In the genomic region with DNA sequence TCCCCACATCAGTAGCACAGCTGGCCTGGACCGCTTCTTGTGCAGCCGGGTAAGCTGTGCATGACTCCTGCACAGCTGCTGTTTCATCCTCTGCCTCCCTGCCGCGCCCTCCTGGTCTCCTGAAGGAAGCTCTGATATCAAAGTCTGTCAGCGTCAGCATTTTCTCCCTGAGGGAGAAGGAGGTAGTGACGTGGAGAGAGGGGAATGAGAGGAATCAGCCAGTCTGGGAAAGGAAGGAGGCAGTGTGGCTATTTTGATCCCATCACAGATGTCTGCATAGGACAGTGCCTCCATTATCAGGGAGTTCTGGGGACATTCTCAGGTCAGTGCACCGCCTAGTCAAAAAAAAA, we compare ENCODE assay signal across 9 mouse cellular contexts.
A peak's percentile ranks its signal among the peaks of the same experiment; 100 is the strongest.
DNase-seq lines count a peak whose midpoint lies in the region; ATAC-seq and TF ChIP-seq lines count a peak whose summit lies in the region.
"Had no signal": no experiment of that assay in that cellular context is flagged by ENCODE, and none has a peak within 500 bp of the region (broad histone marks: within the 10 kb centered on the region; RNA-seq: fewer than 3 reads in every experiment).

No protein-coding gene starts in this region.

- no peak for ATAC-seq in forebrain, embryonic 11.5 days (replicated peaks; ENCODE audit: low FRiP score)
- ATAC-seq in limb, embryonic 12.5 days (ENCODE audit: insufficient number of reproducible peaks, insufficient read depth, low FRiP score, low TSS enrichment, low read depth) = peak; percentile 39; the same call in 1 of the 2 replicates
- ATAC-seq in stomach, embryonic 16.5 days (ENCODE audit: insufficient read depth, low FRiP score) = peak; percentile 56; the same call in 1 of the 2 replicates

- no peak; the same call in 1 of the 2 replicates for TF ChIP-seq CTCF in left cerebral cortex, adult 2 months (IDR thresholded peaks at IDR 0.05)

- no peak overlapping the region for H3K4me3 ChIP-seq in left cerebral cortex, adult 2 months
- no peak overlapping the region for H3K4me3 ChIP-seq in forebrain, embryonic 11.5 days (ENCODE audit: low read depth, low read length)
- H3K4me3 ChIP-seq in limb, embryonic 12.5 days (replicated peaks) = no peak overlapping the region
- H3K4me3 ChIP-seq in stomach, embryonic 16.5 days (replicated peaks; ENCODE audit: low read length) = no peak overlapping the region
- H3K4me3 ChIP-seq: liver, embryonic 13.5 days had no signal

- peaks cover 6% of the 10 kb centered on the region for H3K4me1 ChIP-seq in forebrain, embryonic 11.5 days (replicated peaks; ENCODE audit: control insufficient read depth, insufficient read depth, low read length)
- H3K4me1 ChIP-seq in limb, embryonic 12.5 days (replicated peaks) = peaks cover 12% of the 10 kb centered on the region
- peaks cover 7% of the 10 kb centered on the region for H3K4me1 ChIP-seq in stomach, embryonic 16.5 days (ENCODE audit: control insufficient read depth, insufficient read depth, low read length)
- H3K4me1 ChIP-seq: liver, embryonic 13.5 days had no signal

- H3K27me3 ChIP-seq in forebrain, embryonic 11.5 days (ENCODE audit: control insufficient read depth, insufficient read depth, low read length) = no peaks in the 10 kb centered on the region
- H3K27me3 ChIP-seq in limb, embryonic 12.5 days = no peaks in the 10 kb centered on the region
- H3K27me3 ChIP-seq in stomach, embryonic 16.5 days (ENCODE audit: control insufficient read depth, insufficient read depth, low read length) = no peaks in the 10 kb centered on the region
- H3K27me3 ChIP-seq: liver, embryonic 13.5 days had no signal

- no peak for DNase-seq in left cerebral cortex, adult 2 months (ENCODE audit: extremely low spot score in 1 of 2, low spot score in 2 of 2)
- DNase-seq in left cerebral cortex, adult 8-10 months (ENCODE audit: low spot score in 2 of 2) = no peak
- peak; percentile 60 for DNase-seq in forebrain, embryonic 11.5 days (ENCODE audit: low spot score)
- peak; percentile 51 to 52 for DNase-seq in heart, postnatal 14 days
- no peak for DNase-seq in urinary bladder, postnatal 14 days (ENCODE audit: low spot score)
- no peak for DNase-seq in c-Kit-positive CD71-positive TER-119-positive erythroid progenitor cells, embryonic 14.5 days (ENCODE audit: low spot score)
- DNase-seq: liver, embryonic 13.5 days had no signal

- H3K4me2 ChIP-seq in forebrain, embryonic 11.5 days (ENCODE audit: low read depth, low read length, severe bottlenecking) = no peak overlapping the region
- H3K4me2 ChIP-seq in limb, embryonic 12.5 days = peak overlapping the region; percentile 10; the same call in 1 of the 2 replicates
- H3K4me2 ChIP-seq in stomach, embryonic 16.5 days (ENCODE audit: low read depth, low read length) = no peak overlapping the region
- H3K4me2 ChIP-seq: liver, embryonic 13.5 days had no signal

- H3K27ac ChIP-seq in left cerebral cortex, adult 2 months = peak overlapping the region; percentile 64
- H3K27ac ChIP-seq in forebrain, embryonic 11.5 days (ENCODE audit: low read depth, low read length) = no peak overlapping the region
- peak overlapping the region; percentile 66 for H3K27ac ChIP-seq in limb, embryonic 12.5 days
- H3K27ac ChIP-seq in stomach, embryonic 16.5 days (ENCODE audit: low read length) = peak overlapping the region; percentile 41
- H3K27ac ChIP-seq: liver, embryonic 13.5 days had no signal

- H3K9ac ChIP-seq in forebrain, embryonic 11.5 days (ENCODE audit: low read length) = no peak overlapping the region
- no peak overlapping the region for H3K9ac ChIP-seq in limb, embryonic 12.5 days (replicated peaks)
- no peak overlapping the region; the same call in 1 of the 2 replicates for H3K9ac ChIP-seq in stomach, embryonic 16.5 days (ENCODE audit: low read length)
- H3K9ac ChIP-seq: liver, embryonic 13.5 days had no signal

- intact Hi-C loops in left cerebral cortex, adult 2 months (cut with DNase I) = no loop called here
- intact Hi-C loops in heart, postnatal 14 days (cut with DNase I) = no loop called here

- WGBS in forebrain, embryonic 11.5 days = 31% methylated on average over 7 of the region's 7 CpGs
- WGBS in limb, embryonic 12.5 days = 11% methylated on average over 7 of the region's 7 CpGs
- WGBS in stomach, embryonic 16.5 days = 16% methylated on average over 7 of the region's 7 CpGs

- H3K36me3 ChIP-seq in forebrain, embryonic 11.5 days (ENCODE audit: control insufficient read depth, insufficient read depth, low read length) = no peaks in the 10 kb centered on the region
- no peaks in the 10 kb centered on the region for H3K36me3 ChIP-seq in limb, embryonic 12.5 days
- no peaks in the 10 kb centered on the region for H3K36me3 ChIP-seq in stomach, embryonic 16.5 days (ENCODE audit: control insufficient read depth, insufficient read depth, low read length)
- H3K36me3 ChIP-seq: liver, embryonic 13.5 days had no signal

- no peaks in the 10 kb centered on the region for H3K9me3 ChIP-seq in forebrain, embryonic 11.5 days (ENCODE audit: control insufficient read depth, low read length)
- no peaks in the 10 kb centered on the region for H3K9me3 ChIP-seq in limb, embryonic 12.5 days
- no peaks in the 10 kb centered on the region for H3K9me3 ChIP-seq in stomach, embryonic 16.5 days (replicated peaks; ENCODE audit: control insufficient read depth, low read length)
- H3K9me3 ChIP-seq: liver, embryonic 13.5 days had no signal

Comparison
In these comparisons a context has a peak if more than half of its experiments do, and no peak if none do; other contexts are left out.
1. DNase-seq: peak in forebrain, embryonic 11.5 days (single experiment) and heart, postnatal 14 days (2 of 2); none in left cerebral cortex, adult 2 months (0 of 2), left cerebral cortex, adult 8-10 months (0 of 2), urinary bladder, postnatal 14 days (single experiment) and c-Kit-positive CD71-positive TER-119-positive erythroid progenitor cells, embryonic 14.5 days (single experiment).